Mouse (Mus musculus) CH12.LX (cell line): ENCODE measurements around the gene Myo1g.

ENCODE experiments used
- ETS1 ChIP-seq: conservative IDR thresholded peaks from 2 replicates; pipeline ENCODE4 v1.6.1; 2012; ENCODE audit warnings: low read depth, mild to moderate bottlenecking, inconsistent platforms, low read length, improper control_type of control experiment, moderate library complexity
- MAX ChIP-seq: IDR thresholded peaks from 2 replicates; pipeline ENCODE4 v1.6.1; 2011; ENCODE audit warnings: low read length, improper control_type of control experiment

DNA sequence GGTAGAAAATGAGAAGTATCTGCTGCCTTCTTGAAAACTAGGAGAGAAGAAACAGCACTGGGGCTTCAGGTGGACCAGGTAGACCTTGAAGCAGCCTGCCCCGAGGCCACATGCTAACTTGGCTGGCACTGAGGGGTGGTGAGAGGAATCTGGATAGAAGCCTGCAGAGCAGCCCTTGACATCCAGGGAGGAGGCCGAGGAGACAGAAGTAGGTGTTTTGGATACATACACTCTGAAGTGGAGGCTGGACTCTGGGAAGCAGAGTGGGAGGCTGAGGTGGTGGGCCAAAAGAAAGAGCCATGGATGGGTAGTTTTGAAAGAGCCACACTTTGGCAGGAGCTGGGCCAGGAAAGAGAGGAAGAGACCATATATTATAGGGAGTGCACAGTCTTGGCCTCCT is 41.5 kb downstream of the Myo1g start:
- TF ChIP-seq ETS1, result no peak
- TF ChIP-seq MAX, result no peak
